Mouse (Mus musculus) G1E (cell line): Measurements from ENCODE around the gene Dcaf11. TPM values are rescaled to one million over a fixed set of nuclear protein-coding genes. Genes with fewer than 3 reads are reported as not detected.

Source experiments
- ATAC-seq: 2 replicates; pipeline ENCODE4 v1.8.0; 2016; ENCODE audit warnings: mild to moderate bottlenecking; ENCODE audit not compliant: insufficient number of reproducible peaks, poor library complexity, low FRiP score, severe bottlenecking; ENCODE audit errors: extremely low read depth
- DNase-seq: peaks from one replicate; pipeline ENCODE4 v3.0.0; 2012; ENCODE audit warnings: low spot score
- H3K27me3 ChIP-seq: 2 replicates; pipeline ENCODE4 v1.6.1; 2012; ENCODE audit warnings: mild to moderate bottlenecking, low read length, inconsistent platforms; ENCODE audit not compliant: insufficient read depth
- H3K36me3 ChIP-seq: replicated peaks from 2 replicates; pipeline ENCODE3; 2012; ENCODE audit warnings: mild to moderate bottlenecking, inconsistent platforms
- H3K4me1 ChIP-seq: 2 replicates; pipeline ENCODE4 v1.6.1; 2012; ENCODE audit warnings: low read depth, low read length, inconsistent platforms, mixed read lengths; ENCODE audit not compliant: insufficient read depth
- H3K4me3 ChIP-seq: 2 replicates; pipeline ENCODE4 v1.5.1; 2012; ENCODE audit warnings: low read depth, mild to moderate bottlenecking, inconsistent platforms, low read length, moderate library complexity, mixed read lengths
- H3K9me3 ChIP-seq: replicated peaks from 2 replicates; pipeline ENCODE4 v1.6.1; 2012; ENCODE audit warnings: inconsistent platforms
- CTCF ChIP-seq: IDR thresholded peaks from 2 replicates; pipeline ENCODE4 v1.5.1; 2012; ENCODE audit warnings: low read depth, low read length, inconsistent platforms, mixed read lengths
- GATA1 ChIP-seq: IDR thresholded peaks from 2 replicates; pipeline ENCODE4 v1.6.1; 2012; ENCODE audit warnings: borderline replicate concordance, low read length, inconsistent platforms, mixed read lengths
- GATA2 ChIP-seq: IDR thresholded peaks from 2 replicates; pipeline ENCODE4 v1.6.1; 2012; ENCODE audit warnings: low read depth, low read length, inconsistent platforms, borderline replicate concordance
- POLR2AphosphoS5 ChIP-seq: IDR thresholded peaks from 2 replicates; pipeline ENCODE4 v1.6.1; 2012; ENCODE audit warnings: low read depth, low read length, inconsistent platforms; ENCODE audit not compliant: insufficient replicate concordance
- TAL1 ChIP-seq: conservative IDR thresholded peaks from 2 replicates; pipeline ENCODE4 v1.6.1; 2012; ENCODE audit warnings: low read depth, low read length, inconsistent platforms, mixed read lengths
- polyA plus RNA-seq: library from polyadenylated mRNA; stranded (reverse); fragments of >175 nt; gene quantifications from 2 replicates; pipeline ENCODE4 v1.2.3, GENCODE M21; 2012
- total RNA-seq, 2 experiments: library from RNA; stranded (forward) in 1 of 2; stranded (reverse) in 1 of 2; fragments of 200-1000 nt in 1 of 2; fragments of >200 nt in 1 of 2; fragmentation: Nextera tagmentation in 1 of 2; gene quantifications; 2 replicates each; pipeline ENCODE4 v1.2.3; 2014 to 2017

Gene Dcaf11
- total and polyA plus RNA-seq, 3 experiments: 40.0 to 51.2 (median 42.7) TPM

- H3K36me3 ChIP-seq: peaks cover 96% of the 10 kb centered on the region
Measured at GRCm38 (mm10) chr14:55598521-55599390, 39.0 kb downstream of the Dcaf11 start.

GRCm38 (mm10) chr14:55603271-55603632, 43.4 kb downstream of the Dcaf11 start, which contains the start of gene Irf9:
TSS of gene Irf9 (plus strand) at chr14:55603571.
- DNase-seq (no peak), ATAC-seq (no peak)
- TF ChIP-seq CTCF (no peak), POLR2AphosphoS5 (no peak), GATA2 (no peak), GATA1 (no peak), TAL1 (no peak)
- Histone ChIP-seq H3K4me1 (peaks cover 71% of the 10 kb centered on the region), H3K9me3 (no peaks in the 10 kb centered on the region), H3K36me3 (peaks cover 87% of the 10 kb centered on the region), H3K4me3 (peak within 1 kb of the TSS; percentile 71), H3K27me3 (no peaks in the 10 kb centered on the region)

More at GRCm38 (mm10) chr14:55598521-55599390, 39.0 kb downstream of the Dcaf11 start:
- peaks cover 44% of the 10 kb centered on the region for H3K4me1 ChIP-seq
- DNase-seq (no peak), ATAC-seq (no peak)
- H3K9me3 ChIP-seq: no peaks in the 10 kb centered on the region
- H3K27me3 ChIP-seq: no peaks in the 10 kb centered on the region
- TF ChIP-seq GATA2 (no peak), CTCF (no peak), TAL1 (no peak), POLR2AphosphoS5 (no peak), GATA1 (no peak)
- H3K4me3 ChIP-seq: no peak overlapping the region

GRCm38 (mm10) chr14:55603633-55604576, 44.1 kb downstream of the Dcaf11 start:
- TF ChIP-seq CTCF: peak; percentile 84
- no peak for TF ChIP-seq GATA1
- no peak for TF ChIP-seq TAL1
- TF ChIP-seq GATA2: peak; percentile 95

GRCm38 (mm10) chr14:55604823-55605222, 45.0 kb downstream of the Dcaf11 start:
- H3K4me1 ChIP-seq: peaks cover 78% of the 10 kb centered on the region

More at GRCm38 (mm10) chr14:55603633-55604576, 44.1 kb downstream of the Dcaf11 start:
- Histone ChIP-seq H3K4me1 (peaks cover 77% of the 10 kb centered on the region), H3K9me3 (no peaks in the 10 kb centered on the region), H3K36me3 (peaks cover 87% of the 10 kb centered on the region), H3K27me3 (no peaks in the 10 kb centered on the region), H3K4me3 (peak overlapping the region; percentile 71)
- DNase-seq (peak; percentile 74), ATAC-seq (peak; percentile 90)

GRCm38 (mm10) chr14:55605743-55606459, 46.1 kb downstream of the Dcaf11 start:
- Histone ChIP-seq H3K9me3 (no peaks in the 10 kb centered on the region), H3K27me3 (no peaks in the 10 kb centered on the region), H3K4me1 (peaks cover 80% of the 10 kb centered on the region), H3K36me3 (peaks cover 86% of the 10 kb centered on the region), H3K4me3 (peak overlapping the region; percentile 17; the same call in 1 of the 2 replicates)
- DNase-seq (no peak), ATAC-seq (no peak)
- TF ChIP-seq TAL1 (no peak), GATA1 (no peak), GATA2 (no peak)

More at GRCm38 (mm10) chr14:55604823-55605222, 45.0 kb downstream of the Dcaf11 start:
- Histone ChIP-seq H3K9me3 (no peaks in the 10 kb centered on the region), H3K4me3 (peak overlapping the region; percentile 71), H3K36me3 (peaks cover 87% of the 10 kb centered on the region), H3K27me3 (no peaks in the 10 kb centered on the region)
- DNase-seq (no peak), ATAC-seq (no peak)
- no peak for TF ChIP-seq GATA2
- no peak for TF ChIP-seq GATA1
- no peak for TF ChIP-seq TAL1
- TF ChIP-seq POLR2AphosphoS5: no peak
- no peak for TF ChIP-seq CTCF

GRCm38 (mm10) chr14:55608339-55608738, 48.5 kb downstream of the Dcaf11 start:
- Histone ChIP-seq H3K9me3 (no peaks in the 10 kb centered on the region), H3K4me1 (peaks cover 73% of the 10 kb centered on the region), H3K36me3 (peaks cover 64% of the 10 kb centered on the region), H3K27me3 (no peaks in the 10 kb centered on the region), H3K4me3 (no peak overlapping the region; the same call in 1 of the 2 replicates)
- DNase-seq (no peak), ATAC-seq (no peak)
- TF ChIP-seq GATA2 (no peak), TAL1 (no peak), POLR2AphosphoS5 (no peak), GATA1 (no peak), CTCF (no peak)
